Mouse (Mus musculus) layer of hippocampus, postnatal 10 days (tissue): ENCODE measurements at regions not wholly inside any gene's neighbourhood (a gene's known extent, or its start where the extent isn't known, plus 50 kb on each side); places are given as distances from the start of the nearest gene placed in this dataset.
A peak's percentile ranks its signal among the peaks of the same experiment; 100 is the strongest.

ENCODE experiments used
- DNase-seq, 2 experiments: peaks; one replicate each; pipeline ENCODE4 v3.0.0; 2021; ENCODE audit warnings: low spot score in 2 of 2

- no peak for DNase-seq
Measured at GRCm38 (mm10) chr14:47795062-47795461, 146.8 kb downstream of the Ktn1 start.

DNA sequence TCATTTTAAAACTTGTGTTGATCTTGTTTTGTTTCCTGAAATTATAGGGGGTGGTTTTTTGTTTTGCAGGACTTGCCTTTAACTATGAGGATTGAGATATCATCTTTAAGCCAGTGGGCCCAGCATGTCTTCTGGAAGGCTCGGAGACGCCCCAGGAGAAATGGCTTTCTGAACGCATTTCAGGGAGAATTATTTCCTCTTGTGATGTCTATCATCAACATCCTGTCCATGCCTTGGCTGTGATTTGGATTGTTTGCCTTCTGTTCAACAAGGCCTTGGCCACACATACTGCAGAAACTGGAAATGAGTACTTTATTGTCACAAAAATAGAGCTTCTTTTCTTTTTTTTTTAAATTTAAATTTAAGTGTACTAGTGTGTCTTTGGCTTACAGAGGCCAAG is 150.0 kb downstream of the Ktn1 start:
- DNase-seq: no peak

- no peak for DNase-seq
Measured at GRCm38 (mm10) chr14:47799564-47799963, 151.3 kb downstream of the Ktn1 start.

GRCm38 (mm10) chr14:47805202-47805601 is 157.0 kb downstream of the Ktn1 start:
- no peak for DNase-seq

DNA sequence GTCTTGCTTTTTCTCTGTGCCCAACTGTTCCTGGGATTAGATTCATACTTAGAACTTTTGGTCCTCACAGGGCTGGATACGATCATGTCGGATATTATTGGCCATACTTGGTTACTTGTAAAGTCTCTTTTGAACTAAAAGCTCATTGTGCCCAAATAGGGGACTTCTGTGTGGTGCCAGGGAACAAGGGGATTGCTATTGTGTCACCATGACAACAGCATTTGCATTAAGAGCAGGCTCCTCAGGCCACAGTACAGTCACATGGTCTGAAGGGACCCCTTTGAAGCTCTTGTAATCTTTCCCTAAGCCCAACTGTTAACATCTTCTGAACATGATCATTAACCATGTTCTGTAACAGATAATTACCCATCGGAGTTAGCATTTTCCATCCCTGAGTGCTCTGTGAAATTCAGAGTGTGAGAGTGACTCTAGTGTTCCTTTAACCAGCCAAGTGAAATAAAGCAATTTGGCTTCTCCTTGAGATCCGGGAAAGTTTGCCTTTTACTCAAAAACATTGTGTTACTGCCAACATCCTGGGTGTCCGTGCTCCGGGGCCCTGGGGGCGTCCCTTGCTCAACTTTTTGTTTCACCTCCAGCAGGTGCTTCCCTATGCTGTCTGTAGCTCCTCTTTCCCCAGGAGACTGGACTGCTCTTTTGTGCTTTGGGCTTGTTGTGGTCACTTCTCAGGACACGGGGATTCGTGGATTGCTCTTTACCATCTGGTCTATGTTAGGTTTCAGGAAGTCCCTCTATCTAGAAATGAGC is 157.7 kb downstream of the Ktn1 start:
- DNase-seq: no peak

DNA sequence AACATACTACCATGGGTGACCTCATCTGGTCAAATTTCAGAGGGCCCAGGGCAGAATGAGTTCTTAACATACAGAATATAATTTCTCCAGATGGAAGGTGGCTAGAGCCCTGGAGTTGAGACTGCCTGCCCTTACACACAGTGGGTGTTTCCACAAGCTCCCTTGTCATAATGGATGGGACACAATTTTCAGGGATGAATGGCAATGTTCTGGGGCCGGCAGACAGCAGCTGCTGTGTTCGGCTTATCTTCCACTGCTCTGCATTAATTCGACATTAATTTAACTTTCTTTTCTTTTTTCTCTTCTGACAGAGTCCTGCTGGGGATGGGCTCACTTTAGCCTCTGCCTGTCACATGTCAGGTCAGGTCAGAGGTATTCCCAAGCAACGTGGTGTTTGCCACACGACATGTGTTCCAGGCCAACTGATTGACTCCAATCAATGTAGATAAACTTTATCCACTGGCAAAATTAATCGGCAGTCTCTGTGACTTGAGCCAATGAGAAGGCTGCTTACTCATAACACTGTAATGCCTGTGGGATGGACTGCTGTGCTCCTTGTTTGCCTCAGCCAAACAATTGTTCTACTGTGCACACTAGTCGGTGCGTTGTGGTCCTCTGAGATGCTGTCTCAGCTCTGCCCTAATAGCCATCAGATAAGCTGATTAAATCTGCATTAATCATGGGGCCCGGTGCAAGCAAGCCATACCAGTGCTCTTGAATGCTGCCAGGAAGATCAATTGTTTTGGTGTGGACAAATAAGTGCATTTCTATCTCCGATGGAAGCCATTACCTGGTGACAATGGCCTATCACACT is 160.1 kb downstream of the Ktn1 start:
- DNase-seq: no peak

- DNase-seq: no peak
Measured at GRCm38 (mm10) chr14:47818224-47818623, 170.0 kb downstream of the Ktn1 start.

GRCm38 (mm10) chr14:47818641-47819040 is 170.4 kb downstream of the Ktn1 start:
- no peak for DNase-seq

- DNase-seq: peak; percentile 20 to 26
Measured at GRCm38 (mm10) chr14:47820571-47821143, 172.4 kb downstream of the Ktn1 start.

- DNase-seq: no peak
Measured at GRCm38 (mm10) chr14:47823182-47823581, 174.9 kb downstream of the Ktn1 start.

DNA sequence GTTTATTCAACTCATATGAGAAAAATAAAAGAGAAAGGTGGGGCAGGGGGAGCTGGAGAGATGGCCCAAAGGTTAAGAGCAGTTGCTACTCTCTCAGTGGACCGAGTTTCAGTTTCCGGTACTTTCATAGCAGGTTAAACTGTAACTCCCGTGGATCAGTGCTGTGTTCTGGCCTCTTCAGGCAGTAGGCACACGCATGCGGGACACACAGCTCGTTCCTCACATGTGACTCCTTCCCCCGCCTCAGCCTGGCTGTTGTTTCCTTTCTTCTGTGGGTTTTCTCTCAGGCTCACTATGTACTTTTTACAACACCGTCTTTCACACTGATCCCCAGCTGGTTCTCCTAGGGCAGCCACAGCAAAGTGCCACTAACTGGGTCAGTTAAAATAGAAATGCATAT is 175.4 kb downstream of the Ktn1 start:
- no peak for DNase-seq

- DNase-seq: no peak
Measured at GRCm38 (mm10) chr14:47825446-47825956, 177.3 kb downstream of the Ktn1 start.

- DNase-seq: no peak
Measured at GRCm38 (mm10) chr14:47826545-47826944, 178.3 kb downstream of the Ktn1 start.

DNA sequence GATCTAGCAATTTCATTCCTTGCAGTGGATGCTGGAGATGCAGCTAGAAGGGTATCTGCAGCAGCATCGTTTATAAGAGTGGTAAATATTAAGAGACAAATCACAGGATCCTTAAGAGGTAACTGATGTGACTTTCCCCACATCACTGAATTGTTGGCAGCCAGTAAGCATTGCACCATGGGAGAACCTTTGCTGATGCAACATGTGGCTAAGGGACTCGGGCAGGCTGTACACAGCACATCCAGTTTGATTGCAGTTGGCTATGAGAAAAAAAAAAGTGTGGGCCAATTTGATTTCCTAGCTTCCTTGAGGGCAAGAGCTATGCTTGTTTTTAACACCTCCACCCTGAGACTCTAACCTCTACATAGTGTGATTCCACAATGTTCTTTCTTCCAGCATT is 179.4 kb downstream of the Ktn1 start:
- no peak for DNase-seq

GRCm38 (mm10) chr14:47833696-47834095 is 185.4 kb downstream of the Ktn1 start:
- no peak for DNase-seq

DNA sequence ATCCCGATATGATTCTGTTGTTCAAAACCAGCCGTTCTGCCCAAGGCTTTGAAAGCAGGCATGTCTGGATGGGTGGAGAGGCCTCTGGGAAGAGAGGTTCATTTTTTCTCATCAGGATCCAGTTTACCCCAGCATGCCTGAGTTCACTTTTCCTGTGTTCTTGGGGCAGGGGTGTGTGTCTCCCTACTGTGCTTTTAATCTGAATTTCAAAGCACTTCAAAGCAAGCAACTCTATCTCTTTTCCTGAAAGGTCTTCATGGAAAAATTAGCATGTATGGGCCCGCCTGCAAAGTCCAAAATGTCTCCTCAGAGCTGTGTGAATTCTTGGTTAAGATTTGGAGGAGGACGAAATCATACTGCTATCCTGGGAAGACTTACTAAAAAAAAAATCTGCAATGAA is 187.2 kb downstream of the Ktn1 start:
- no peak for DNase-seq

DNA sequence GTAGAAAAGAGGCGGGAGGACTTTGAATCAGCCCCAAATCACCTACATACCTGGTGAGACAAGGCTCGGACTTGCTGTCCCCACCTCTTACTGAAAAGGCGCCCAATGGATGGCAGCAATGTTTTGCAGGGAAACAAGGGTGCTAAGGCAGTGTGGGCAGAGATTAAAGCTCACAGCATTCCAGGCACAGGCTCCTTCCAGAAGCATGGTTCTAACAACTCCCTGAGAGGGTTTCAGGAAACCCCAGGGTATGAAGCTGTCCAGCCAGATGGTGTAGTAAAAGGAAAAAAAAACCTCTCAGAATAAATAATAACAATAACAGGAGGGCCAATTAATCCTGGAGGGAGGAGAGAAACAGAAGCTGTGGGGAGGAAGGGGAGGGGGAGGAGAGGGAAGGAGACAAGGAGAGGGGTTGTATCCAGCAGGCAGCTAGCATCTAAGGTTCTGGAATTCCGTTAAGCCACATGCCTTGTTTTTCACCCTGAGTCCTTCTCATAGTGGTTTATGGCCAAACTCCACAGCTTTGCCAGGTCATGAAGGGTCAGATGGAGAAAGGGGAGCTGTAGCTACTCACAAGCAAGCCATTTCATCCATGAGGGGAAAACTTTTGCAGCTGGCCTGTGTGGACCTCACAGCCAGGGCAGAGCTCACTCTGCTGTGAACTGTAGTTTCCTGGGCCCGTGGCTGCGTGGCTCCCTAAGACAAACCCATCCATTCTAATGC is 191.4 kb downstream of the Ktn1 start:
- DNase-seq: no peak

DNA sequence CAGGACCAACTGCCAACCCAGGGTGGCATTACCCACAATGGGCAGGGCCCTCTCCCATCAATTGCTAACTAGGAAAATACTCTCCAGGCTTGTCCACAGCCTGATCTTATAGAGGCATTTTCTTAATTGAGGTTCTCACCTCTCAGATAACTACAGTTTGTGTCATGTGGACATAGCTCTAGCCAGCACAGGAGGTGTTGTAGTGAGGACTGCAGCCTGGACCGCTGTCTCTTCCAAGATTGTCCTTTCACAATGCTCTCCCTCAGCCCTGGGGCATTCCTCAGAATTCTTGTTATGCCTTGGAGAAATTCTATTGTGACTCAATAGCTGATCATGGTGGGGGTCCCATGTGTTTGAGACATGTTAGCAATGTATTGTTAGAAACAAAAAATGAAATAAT is 196.1 kb downstream of the Ktn1 start:
- DNase-seq: no peak

- DNase-seq: no peak
Measured at GRCm38 (mm10) chr14:47848861-47849260, 200.6 kb downstream of the Ktn1 start.

- DNase-seq: no peak
Measured at GRCm38 (mm10) chr14:47856280-47856765, 208.1 kb downstream of the Ktn1 start.

DNA sequence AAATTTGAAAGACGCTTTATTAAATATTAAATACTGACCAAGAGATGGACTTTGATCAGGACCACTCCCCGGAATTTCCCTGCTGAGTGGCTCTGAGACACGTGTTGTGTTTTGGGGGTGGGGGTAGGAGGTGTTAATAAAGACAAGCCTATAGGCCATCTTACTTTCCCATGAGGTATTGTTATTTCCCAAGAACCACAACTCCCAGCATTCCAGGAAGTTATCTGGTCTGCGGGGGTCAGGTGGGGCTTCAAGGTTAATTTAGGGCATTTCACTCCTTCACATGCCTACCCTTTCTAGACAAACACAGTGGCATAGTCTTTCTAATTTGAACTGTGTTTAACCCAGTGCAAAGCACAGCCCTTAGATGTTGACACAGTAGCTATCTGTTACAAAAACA is 209.0 kb downstream of the Ktn1 start:
- DNase-seq: no peak
